Mouse (Mus musculus) T-helper 2 cell (primary cell): Measurements from ENCODE around the gene Sucla2.
"Not testable (repeated sequence)": the region's sequence is repeated elsewhere in the genome, so short reads cannot be mapped to it uniquely, and the experiment has no call there.

Source experiments
- in situ Hi-C: fragments of 300-600 bp; cut with MboI, MseI; formaldehyde crosslinking; loops from one replicate; pipeline ENCODE4 v1.15.1; 2025; ENCODE audit warnings: high pct_unique_total_duplicates

The Sucla2 gene

DNA sequence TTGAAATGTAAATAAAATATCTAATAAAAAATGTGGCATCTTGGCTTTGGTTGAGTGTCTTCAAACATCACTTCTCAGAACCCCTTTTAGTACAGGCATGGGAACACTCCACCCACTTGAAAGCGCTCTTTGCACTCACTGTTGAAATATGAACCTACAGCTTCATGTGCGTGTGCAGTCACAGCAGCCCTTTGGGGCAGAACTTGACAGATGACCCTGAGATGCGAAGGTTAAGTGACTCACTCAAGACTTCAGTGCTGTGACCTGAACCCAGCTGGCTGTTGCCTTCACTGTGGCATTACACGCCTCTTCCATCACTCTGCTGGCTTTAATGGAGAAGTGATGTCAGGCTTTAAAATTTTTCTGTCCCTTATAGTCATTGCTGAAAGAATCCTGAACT lies 82.6 kb downstream of the Sucla2 start:
- in situ Hi-C loops, result no loop called here

GRCm38 (mm10) chr14:73608668-73609481 lies 83.8 kb downstream of the Sucla2 start:
- in situ Hi-C loops, result no loop called here

DNA sequence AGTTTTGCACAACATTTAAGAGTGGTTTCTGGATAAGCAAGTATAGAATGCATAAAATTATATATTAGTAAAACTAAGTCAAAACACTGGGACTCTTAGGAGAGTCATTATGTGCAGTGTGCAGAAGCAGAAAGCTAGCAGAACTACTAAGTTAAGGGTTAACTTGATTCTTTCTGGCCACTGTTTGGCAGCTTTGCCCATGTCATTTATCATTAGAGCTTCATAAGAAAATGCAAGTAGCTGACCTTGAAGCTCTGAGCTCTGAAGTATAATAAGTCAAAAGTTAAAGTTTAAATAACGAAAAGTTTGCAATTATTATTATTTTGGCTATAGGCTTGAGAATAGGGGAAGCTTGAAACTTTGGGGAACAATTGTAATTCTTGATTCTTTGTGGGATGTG lies 89.8 kb downstream of the Sucla2 start:
- in situ Hi-C loops, result not testable (repeated sequence)

DNA sequence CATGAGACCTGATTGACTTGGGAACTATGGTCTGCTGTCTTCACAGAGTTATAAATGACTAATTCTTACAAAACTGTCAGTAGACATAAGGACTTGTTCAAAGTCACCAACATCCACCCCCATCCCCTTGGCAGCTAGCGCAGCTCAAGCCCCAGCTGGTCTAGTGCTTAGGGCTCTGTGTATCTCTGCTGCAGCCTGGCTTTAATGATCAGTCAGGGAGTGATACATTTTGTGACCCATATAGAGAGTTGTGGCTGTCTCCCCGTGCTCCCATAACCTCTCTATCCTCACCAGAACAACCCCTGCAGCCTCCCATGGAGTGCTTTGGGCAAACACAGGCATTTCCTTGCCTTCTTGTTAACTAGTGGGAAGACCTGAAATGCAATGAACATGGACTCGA lies 95.8 kb downstream of the Sucla2 start:
- in situ Hi-C loops, result no loop called here

DNA sequence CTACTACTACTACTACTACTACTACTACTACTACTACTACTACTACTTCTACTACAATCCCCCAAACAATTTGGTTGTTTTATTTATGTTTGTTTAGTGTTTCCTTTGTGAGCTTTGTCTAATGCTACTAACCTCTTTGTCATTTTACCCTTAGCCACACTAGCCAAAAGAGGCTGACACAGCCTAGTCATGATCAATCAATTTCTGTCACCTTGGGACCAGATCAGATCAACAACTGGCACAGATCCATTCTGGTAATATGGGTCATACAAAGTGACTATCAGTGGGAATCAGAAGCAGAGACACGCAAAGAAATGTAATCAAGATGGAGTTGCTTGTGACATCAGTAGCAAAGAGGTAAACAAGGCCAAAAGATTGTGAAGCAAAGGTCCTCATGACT lies 97.9 kb downstream of the Sucla2 start:
- in situ Hi-C loops, result no loop called here

GRCm38 (mm10) chr14:73625469-73625868 lies 100.3 kb downstream of the Sucla2 start:
- in situ Hi-C loops, result no loop called here

DNA sequence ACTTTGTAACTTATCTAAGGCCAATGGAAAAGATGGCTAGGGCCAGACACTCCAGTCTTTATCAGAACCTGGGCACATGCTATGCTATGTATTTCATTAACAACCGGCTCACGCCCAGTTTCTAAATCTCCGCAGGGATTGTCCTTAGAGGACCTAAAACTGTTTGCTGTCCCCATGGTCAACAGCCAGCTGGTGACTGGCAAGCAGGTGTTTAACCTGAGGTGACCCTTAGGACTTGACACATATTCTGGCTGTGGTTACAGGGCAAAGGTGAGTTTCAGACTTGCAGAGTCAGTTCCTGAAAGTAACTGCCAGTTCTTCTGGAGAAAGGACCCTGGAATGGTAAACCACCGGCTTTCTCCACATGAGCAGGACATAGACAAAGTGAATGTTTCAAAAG lies 106.4 kb downstream of the Sucla2 start:
- in situ Hi-C loops, result no loop called here

- in situ Hi-C loops, result no loop called here
Observed at GRCm38 (mm10) chr14:73632648-73633263, 107.6 kb downstream of the Sucla2 start.

DNA sequence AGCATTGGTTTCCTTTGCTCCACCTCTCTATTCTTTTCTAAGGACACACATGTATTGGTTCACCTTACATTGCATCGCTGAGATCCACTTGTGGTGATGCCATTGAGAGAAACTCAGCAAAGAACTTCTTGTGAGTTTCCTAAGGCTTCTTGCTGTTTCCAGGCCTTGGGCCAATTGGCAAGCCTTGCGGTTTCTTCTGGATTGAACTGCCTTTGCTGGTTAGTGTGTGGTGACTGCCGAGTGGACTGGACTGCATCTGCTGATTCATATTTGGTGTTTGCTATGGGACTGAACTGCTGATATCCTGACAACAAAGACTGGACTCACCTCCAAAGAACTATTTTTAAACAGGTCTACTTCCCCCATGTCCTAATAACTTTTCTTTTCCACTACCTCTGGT lies 109.2 kb downstream of the Sucla2 start:
- in situ Hi-C loops, result no loop called here

- in situ Hi-C loops, result no loop called here
Observed at GRCm38 (mm10) chr14:73637460-73637859, 112.3 kb downstream of the Sucla2 start.
